19 mouse cellular contexts compared by ENCODE assay signal in genomic region chr12:102637235-102637634, GRCm38 (mm10).
DNase-seq lines count a peak whose midpoint lies in the region; ATAC-seq and TF ChIP-seq lines count a peak whose summit lies in the region.
"Had no signal": no experiment of that assay in that cellular context is flagged by ENCODE, and none has a peak within 500 bp of the region (broad histone marks: within the 10 kb centered on the region; RNA-seq: fewer than 3 reads in every experiment).

No protein-coding gene starts in this region.

- H3K27me3 ChIP-seq in E14TG2a.4 (ENCODE audit: insufficient read depth, low read length), result no peaks in the 10 kb centered on the region
- H3K27me3 ChIP-seq: embryonic facial prominence, embryonic 13.5 days; forebrain, embryonic 13.5 days; heart, embryonic 12.5 days had no signal

- H3K27ac ChIP-seq in layer of hippocampus, adult 2 months, result peak overlapping the region; percentile 65; the same call in 1 of the 2 replicates
- H3K27ac ChIP-seq: embryonic facial prominence, embryonic 13.5 days; forebrain, embryonic 13.5 days; gastrocnemius, adult 2 months; hindbrain, embryonic 10.5 days had no signal

- H3K9me3 ChIP-seq in E14TG2a.4 (ENCODE audit: low read length), result no peaks in the 10 kb centered on the region
- H3K9me3 ChIP-seq: embryonic facial prominence, embryonic 13.5 days; forebrain, embryonic 13.5 days; heart, embryonic 12.5 days; hindbrain, embryonic 10.5 days had no signal

- ATAC-seq in frontal cortex, adult (ENCODE audit: low TSS enrichment), result peak; percentile 39; the same call in 1 of the 2 replicates
- ATAC-seq: forebrain, embryonic 13.5 days; inflammation-experienced regulatory T-cells, adult 6 months; intestine, postnatal 0 days had no signal

- peaks cover 98% of the 10 kb centered on the region for H3K4me1 ChIP-seq in E14TG2a.4 (replicated peaks; ENCODE audit: low read depth, low read length)

- TF ChIP-seq CTCF in layer of hippocampus, adult 2 months (conservative IDR thresholded peaks at IDR 0.05), result no peak
- no peak for TF ChIP-seq CTCF in E14TG2a.4 (conservative IDR thresholded peaks at IDR 0.05; ENCODE audit: low read length)

- no peak overlapping the region for H3K4me3 ChIP-seq in layer of hippocampus, adult 2 months
- H3K4me3 ChIP-seq in E14TG2a.4 (replicated peaks; ENCODE audit: low read length), result peak overlapping the region; percentile 37; the same call in 1 of the 2 replicates
- H3K4me3 ChIP-seq: embryonic facial prominence, embryonic 13.5 days; forebrain, embryonic 13.5 days; gastrocnemius, adult 2 months; heart, embryonic 12.5 days; hindbrain, embryonic 10.5 days had no signal

- H3K36me3 ChIP-seq in E14TG2a.4 (ENCODE audit: insufficient read depth, low read length), result peaks cover 50% of the 10 kb centered on the region
- H3K36me3 ChIP-seq: embryonic facial prominence, embryonic 13.5 days; G1E; heart, embryonic 12.5 days; hindbrain, embryonic 10.5 days had no signal

- DNase-seq in frontal cortex, adult 2 months (ENCODE audit: extremely low spot score in 1 of 2, low spot score in 1 of 2), result no peak
- no peak for DNase-seq in layer of hippocampus, adult 2 months (ENCODE audit: low spot score in 2 of 2)
- DNase-seq in layer of hippocampus, adult 9-10 months (ENCODE audit: low spot score), result no peak
- DNase-seq in brain, adult 2 months (ENCODE audit: low read depth, low spot score), result peak; percentile 61
- DNase-seq: adrenal gland, adult 8-10 months; cerebellum, adult 11 months; cerebellum, adult 9-10 months; cerebellum, postnatal 36 days; gastrocnemius, adult 2 months; gastrocnemius, postnatal 25 days had no signal
